Mouse (Mus musculus) spleen, postnatal 14 days (tissue): ENCODE results near the gene Appbp2.
A peak's percentile ranks its signal among the peaks of the same experiment; 100 is the strongest.
"Not testable (repeated sequence)": the region's sequence is repeated elsewhere in the genome, so short reads cannot be mapped to it uniquely, and the experiment has no call there.

Experiments used
- DNase-seq, 2 experiments: peaks; one replicate each; pipeline ENCODE4 v3.0.0; 2021 to 2022; ENCODE audit warnings: low spot score in 2 of 2

Gene Appbp2

DNA sequence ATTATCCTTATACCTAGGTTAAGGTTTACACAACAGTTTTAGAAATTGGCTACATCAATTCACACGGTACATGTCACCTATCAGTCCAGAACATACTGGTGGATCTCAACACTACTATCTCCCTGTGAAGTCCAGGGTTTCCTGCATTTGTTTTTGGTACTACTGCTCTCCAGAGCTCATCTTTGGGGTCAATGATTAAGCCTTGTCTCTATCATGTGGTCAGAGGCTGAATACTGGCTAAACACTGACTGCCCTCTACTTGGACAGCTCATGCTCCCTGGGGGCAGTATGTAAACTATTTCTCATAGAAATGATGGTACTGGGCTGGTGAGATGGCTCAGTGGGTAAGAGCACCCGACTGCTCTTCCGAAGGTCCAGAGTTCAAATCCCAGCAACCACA lies 11.7 kb downstream of the Appbp2 start:
- DNase-seq = no peak

DNA sequence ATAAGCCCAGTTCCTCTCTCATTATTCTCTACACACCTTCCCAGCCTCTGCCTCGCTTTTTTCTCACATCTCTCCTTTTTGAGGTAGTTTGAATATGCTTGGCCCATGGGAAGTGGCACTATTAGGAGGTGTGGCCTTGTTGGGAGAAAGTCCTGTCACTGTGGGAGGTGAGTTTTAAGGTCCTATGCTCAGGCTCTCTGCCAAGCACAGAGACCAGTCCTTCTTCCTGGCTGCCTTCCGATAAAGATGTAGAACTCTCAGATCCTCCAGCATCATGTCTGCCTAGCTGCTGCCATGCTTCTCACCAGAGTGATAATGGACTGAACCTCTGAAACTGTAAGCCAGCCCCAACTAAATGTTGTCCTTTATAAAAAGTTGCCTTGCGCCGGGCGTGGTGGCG lies 12.4 kb downstream of the Appbp2 start:
- no peak for DNase-seq

DNA sequence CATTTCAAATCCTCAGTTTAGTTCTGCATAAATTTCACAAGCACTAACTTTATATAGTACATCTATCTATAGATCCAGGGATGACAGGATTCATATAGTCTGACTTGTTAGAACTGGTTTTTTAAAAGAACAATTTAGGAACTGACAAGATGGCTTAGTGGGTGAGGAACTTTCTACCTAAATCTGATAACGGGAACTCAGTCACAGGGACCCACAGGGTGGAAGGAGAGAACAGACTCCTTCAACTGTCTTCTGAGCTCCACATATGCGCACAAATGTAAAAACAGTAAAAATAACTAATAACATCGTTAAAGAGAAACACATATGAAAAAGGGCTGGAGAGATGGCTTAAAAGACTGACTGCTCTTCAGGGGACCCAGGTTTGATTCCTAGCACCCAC lies 15.9 kb downstream of the Appbp2 start:
- DNase-seq = no peak

DNA sequence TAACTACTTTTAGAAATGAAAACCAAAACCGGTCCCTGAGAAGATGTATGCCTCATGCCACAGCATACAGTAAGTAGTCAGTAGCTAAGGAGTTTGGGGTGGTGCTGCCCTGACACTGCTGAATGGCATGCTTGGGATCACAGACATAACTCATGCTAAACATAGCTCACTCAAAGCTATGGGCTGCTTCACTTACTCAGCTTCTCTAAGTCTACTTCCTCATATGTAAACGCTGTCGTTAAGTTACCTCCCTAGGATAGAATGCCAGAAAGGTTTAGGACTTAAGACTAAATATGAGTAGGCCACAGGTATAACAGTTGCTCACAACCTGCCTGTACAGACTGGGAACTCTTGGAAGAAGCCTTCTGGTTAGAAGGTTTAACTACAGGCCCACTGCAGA lies 20.3 kb downstream of the Appbp2 start:
- no peak for DNase-seq

DNA sequence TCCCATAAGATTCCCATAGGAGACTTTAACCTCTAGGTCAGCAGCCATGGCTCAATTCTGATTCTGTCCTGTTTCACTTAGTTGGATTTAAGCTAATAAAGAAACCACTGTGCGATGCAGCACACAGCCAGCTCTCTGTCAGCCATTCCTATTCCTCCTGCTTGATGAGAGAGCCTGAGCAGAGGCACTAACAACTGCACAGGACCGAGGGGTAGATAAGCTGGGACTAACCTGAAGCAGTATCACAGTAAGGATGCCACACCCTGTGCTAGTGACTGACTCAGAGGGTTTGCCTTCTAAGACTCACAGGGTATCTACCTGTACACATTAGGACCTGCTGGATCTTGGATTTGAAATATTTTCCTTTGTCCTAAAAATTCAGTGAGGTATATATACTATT lies 21.7 kb downstream of the Appbp2 start:
- DNase-seq = no peak

DNA sequence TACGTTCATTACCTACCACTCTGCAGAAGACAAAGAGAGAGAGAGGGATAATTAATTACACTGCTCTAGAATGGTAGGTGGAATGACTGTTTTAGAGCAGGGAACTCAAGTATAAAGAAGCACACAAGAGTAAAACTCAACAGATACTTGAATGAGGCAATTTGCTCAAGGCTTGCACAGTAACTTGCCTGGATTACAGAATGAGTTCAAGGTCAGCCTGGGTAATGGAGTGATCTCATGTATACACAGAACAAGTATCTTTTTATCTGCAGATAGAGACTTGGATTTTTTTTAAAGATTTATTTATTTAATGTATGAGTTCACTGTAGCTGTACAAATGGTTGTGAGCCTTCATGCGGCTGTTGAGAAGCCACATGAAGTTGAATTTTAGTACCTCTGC lies 23.8 kb downstream of the Appbp2 start:
- no peak for DNase-seq

DNA sequence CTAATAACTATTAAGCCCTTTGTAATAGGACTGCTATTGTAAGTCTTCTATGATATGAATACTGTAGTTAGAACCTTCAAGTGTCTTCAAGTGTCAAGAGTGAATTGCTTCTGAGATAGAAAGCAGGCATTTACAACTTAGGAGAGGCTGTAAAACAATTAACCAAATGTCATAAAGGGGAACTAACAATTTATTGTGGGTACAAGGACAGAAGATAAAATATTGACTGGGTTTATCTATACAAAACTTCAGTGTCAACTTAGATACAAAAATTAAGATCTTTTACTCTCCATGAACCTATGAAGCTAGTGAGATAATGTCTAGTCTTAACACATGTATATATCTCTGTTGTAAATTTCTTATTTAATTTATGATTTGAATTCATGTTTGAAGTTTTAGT lies 28.7 kb downstream of the Appbp2 start:
- no peak for DNase-seq

DNA sequence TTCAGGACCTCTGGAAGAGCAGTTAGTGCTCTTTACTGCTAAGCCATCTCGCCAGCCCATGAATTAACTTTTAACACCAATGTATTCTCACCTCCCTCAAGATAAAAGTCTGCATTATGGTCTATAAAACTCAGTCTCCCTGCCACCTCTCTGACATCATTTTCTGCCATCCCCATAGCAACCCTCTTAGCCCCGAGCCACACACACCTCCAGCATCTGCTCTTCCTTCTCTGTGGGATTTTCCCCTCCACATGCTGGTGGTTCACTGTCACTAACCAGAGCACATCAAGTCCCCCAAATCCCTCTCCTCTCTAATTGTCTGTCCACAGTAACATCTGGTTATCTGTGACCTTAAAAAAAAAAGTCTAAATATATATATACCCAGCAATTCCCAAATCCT lies 36.0 kb downstream of the Appbp2 start:
- DNase-seq = no peak

DNA sequence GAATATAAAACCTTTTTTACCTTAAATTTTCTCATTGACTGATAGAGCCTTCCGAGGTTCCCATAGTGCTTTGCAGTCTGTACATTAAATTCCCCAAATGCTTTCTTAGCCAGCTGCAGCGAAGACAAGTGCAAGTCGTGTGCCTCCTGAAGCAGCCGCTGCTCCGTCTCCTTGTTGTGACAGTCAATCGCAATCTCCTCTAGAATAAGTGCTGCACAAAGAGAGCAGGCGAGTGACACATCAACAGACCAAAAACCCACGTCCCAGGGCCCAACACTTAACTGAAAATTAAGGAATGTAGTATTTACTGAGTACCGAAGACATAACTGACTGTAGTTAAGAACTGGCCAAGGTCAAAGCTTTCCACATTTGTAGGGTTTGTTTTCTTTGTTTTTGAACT lies 38.9 kb downstream of the Appbp2 start:
- no peak for DNase-seq

DNA sequence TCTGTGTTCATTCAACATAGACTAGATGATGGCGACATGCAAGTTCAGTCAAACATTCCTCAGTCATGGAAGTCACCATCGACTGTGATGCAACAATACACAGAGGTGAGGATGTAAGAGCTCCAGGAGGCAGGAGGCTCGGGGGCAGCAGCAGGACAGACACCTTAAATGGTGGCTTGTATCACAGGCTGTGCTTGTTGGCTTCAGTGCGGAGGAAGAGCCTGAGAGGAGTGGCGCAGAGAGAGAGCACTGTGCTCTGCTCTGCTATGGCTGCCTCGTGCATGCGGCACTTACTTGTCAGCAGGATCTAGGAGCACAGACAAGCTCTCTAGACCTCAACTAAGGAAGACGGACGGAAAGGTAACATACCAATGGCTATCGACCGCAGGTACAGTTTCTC lies 40.7 kb downstream of the Appbp2 start:
- no peak for DNase-seq

DNA sequence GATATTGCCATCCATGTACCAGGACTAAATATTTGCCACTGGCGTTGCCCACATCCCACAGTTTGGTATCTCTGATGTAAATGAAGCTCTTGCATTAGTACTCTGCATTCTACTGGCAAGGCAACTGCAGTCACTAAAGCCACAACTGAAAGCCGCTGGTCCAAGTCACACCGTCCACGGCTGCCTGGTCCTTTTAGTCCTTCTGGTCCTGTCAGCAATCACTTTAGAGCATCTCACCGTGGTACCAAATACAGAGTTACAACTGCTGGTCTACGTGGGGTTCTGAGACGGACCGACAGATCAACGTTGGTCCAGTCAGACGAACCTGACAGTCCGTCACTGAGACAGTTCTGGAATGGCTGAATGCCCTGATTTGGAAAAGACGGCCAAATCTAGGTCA lies 44.2 kb downstream of the Appbp2 start:
- DNase-seq = no peak

DNA sequence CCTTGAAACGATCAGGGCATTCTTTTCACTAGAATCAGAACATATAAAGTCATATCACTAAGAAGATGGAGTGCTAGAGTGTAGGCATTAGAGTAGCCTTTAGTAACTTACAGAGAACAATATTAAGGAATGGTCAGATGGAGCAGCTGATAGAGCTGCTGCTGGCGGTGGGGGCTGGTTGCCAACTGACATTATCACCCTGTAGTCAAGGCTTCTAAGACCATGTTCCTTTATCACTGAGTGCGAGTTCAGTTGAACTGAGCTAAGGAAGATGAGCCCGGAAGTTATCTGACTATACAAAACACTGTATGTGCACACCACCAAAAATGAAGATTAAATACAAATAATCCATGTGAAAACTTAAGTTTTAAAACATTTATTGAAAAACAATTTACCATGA lies 45.8 kb downstream of the Appbp2 start:
- DNase-seq = no peak

DNA sequence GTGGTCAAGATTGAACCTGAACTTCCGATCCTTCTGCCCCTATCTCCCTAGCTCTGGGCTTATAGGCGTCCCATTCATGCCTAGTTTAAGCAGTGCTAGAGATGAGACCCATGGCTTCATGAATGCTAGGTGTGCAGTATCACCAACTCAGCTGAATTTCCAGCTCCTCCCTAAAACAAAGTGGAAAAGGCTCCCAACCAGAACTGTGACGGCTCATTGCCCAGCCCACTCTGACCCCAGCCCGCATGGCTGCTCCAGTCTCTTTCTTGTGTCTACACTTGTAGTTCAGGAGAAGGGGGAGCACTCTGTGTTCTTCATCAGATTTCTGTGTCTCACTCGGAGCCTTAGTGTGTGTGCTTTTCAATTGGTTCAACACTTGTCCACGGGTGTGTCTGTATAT lies 50.1 kb downstream of the Appbp2 start:
- no peak for DNase-seq

DNA sequence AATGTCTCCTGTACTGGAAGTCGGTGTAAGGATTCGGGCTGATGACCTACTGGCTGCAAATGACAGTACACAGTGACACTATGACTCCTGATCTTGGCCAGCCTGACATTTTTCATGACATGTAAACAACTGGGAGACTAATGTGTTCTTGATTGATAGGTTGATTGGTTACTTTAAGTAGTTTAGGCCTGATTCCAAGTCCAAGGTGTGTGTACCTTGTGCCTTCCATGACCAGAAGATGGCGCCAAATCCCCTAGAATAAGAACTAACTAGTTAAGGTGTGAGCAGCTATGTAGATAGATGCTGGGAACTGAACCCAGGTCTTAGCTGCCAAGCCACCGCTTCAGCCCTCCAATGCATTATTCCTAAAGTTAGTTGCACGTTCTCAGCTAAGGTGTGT lies 50.8 kb downstream of the Appbp2 start:
- DNase-seq = peak; percentile 15 to 67

DNA sequence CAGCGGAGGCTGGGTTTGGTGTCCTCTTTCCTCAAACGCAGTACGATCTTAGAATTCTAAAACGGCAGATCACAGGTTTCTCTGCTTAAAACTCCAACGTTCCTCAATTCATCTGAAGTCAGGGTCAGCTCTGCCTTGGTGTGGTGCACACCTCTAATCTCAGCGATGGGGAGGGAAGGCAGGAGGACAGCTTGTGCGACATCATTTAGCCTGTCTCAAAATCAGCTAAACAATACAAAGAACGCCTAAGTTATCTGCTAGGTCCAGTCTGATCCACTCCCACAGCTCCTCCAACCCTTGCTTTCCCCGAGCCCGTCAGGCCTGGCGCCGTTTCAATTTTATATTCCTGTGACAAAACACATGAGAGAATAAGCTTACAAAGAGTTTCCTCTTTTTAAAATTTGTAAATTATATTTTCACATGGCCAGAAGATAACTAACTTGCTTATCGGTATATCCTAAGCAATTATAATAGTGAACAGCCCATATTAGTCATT lies 51.6 kb downstream of the Appbp2 start:
- no peak for DNase-seq

DNA sequence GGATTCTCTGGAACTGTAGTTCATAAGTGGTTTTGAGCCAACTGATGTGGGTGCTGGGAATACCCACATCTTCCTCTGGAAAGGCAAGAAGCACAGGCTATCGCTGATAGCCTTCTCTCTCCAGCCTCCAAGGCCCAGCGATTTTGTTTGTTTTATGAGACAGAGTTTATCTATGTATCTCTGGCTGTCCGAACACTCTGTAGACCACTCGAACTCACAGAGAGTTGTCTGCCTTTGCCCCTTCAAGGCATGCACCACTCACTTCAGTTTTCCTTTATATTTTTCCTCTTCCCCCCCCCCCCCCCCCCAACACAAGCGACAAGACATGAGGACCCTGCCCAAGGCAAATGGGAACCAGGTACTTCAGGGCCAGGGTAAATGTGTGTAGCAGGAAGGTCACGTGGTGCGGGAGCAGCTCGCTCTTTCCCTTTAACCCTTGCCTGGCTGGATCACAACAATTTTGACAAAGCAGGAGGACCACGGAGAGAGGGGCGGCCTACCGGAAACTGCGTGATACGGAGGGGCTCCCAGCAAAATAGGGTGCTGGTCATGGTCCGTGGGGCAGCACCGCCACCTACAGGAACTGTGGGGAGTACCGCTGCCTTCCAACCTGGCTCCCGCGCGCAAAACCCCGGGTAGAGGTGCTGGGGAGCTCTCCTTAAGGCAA lies 52.2 kb downstream of the Appbp2 start:
- peak; percentile 48 to 63 for DNase-seq

DNA sequence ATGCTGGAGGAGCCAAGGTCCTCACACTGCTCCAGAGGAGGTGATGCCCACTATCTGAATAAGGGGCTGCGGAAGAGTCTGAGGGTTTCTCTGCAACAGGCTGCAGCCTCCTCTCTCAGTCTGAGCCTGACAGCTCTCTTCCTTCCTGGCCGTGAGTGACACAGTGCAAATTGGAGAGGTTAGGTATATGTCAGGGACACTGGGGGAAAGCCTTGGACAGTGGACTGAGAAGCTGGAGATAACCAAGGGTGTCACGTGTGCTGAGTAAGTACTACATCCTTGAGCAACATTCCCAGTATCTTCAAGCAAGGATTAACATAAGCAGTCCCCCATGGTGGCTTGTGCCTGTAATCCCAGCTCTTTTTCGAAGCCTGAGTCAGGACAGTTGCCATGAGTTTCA lies 56.5 kb downstream of the Appbp2 start:
- DNase-seq = no peak

DNA sequence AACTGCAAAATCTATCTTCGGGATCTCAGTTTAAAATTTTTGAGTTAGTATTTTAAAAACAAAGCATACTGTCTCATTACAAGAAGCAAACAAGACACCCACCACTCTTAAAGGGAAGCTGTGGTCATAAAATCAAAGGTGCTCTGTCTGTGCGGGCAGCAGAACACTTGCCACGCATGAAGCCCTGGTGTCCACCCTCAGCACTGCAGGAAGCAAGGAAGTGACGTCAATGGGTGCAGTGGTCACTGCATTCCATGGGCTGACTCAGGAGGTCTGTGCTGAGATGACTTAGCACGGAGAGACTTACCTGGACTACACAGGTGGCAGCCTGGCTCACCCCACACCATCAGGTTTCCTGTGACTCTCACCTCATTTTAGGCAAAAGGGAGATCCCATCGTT lies 57.2 kb downstream of the Appbp2 start:
- DNase-seq = no peak

DNA sequence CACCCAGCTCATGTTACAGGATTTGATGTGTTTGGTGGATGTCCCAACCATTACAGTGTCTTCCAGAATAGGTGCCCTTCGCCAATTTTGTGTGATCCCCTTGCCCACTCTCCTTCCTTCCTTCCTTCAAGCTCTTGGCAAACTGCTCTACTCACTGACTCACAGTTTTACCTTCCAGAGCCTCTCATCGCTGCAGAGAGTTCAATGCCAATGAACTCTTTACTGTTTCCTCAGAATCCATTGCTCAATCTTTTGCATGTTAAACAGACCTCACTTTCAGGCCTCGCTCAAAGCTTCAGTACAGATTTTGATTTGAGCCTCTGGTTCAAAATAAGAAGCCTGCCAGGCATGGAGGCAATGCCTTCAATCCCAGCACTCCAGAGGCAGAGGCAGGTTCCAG lies 59.0 kb downstream of the Appbp2 start:
- no peak for DNase-seq

DNA sequence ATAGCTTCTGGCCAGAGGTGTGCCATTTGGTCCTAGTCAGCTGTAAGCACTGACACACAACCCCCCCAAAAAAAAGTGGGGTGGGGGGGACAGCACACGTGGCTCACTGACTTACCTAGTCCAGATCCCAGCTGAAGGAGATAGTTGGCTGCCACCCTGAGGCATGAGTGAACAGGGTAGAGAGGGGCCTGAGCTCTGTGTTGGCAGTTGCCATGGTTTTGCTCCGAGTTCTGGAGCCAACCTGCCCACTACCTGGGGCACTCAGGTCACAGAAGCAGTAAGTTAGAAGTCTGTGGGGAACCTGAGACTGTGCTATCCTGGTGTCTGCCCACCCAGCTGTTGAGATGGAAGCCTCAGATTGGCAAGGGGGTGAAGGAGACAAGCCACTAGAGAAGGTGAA lies 64.1 kb downstream of the Appbp2 start:
- no peak for DNase-seq

DNA sequence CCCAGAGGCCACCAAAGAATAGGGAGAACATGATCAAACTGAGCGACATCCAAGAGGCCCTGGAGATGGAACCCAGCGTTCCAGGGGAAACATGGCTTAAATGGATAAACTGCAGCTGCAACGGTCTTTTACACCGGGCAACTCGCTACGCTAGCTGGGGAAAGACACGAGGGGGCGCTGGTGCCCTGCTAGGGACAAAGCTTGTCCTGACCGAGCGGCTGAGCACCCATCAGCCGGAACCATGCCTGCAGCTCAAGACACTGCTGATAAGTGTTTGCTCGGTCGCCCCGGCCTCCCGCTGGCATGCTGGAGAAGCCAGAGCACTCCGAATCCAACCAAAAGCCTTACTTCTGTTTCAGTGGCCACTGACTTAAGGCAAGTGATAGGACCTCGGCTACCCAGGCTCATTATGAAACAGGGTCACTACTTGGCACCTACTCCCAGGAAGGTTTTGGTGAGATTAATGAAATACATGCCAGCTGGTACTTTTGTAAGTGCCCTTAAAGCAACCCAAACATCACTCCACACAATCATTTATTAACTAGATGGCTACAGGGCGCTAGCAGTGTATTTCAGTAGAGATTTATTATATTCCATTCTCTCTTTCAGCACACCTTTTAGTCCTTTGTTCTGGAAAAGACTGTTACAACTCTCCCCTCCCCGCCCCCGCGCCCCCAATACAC lies 64.7 kb downstream of the Appbp2 start, which contains the start of gene 1700125H20Rik:
TSS of gene 1700125H20Rik (plus strand) at position 347 of the 683 bp plus-strand sequence.
- peak; percentile 84 to 92 for DNase-seq

DNA sequence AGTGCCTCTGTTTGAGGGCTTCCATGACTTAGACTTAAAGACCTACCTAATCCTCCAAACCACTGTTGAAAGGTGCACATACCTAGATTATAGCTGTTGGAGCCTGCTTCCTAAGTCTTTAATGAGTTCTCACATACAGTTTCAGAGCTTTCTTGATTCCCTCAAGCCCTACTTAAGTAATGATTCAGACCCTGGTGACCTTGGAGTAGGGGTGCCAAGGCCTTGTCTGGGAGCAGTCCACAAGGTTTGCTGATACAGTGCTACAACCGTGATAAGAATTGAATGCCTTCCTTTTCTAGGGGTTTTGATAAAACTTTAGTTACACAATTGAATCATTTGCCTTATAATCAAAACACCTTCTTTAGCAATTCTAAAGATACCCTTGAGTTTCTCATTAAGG lies 67.4 kb downstream of the Appbp2 start:
- DNase-seq = no peak

DNA sequence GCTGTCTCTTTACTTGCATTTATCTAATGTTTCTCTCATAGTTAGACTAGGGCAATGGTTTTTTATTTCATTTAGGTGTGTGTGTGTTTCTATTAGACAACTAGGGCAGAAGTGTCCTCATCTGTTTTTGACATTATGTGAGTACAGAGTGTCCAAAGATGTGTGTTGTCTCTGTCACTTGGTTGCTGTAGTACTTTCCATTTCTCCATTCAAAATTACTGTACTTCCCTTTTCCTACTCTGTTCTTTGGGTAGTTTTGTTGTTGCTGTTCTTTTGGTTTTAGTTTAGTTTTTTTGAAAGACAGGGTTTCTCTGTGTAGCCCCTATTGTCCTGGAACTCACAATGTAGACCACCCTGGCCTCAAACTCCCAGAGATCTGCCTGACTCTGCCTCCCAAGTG lies 70.6 kb downstream of the Appbp2 start:
- no peak for DNase-seq

DNA sequence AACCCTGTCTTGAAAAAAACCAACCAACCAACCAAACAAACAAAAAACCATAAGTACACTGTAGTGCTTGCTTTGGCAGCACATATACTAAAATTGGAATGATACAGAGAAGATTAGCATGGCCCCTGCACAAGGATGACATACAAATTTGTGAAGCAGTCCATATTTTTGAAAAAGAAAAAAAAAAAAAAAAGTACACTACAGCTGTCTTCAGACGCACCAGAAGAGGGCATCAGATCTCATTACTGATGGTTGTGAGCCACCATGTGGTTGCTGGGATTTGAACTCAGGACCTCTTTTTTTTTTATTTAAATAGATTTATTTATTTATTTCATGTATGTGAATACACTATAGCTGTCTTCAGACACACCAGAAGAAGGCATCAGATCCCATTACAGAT lies 71.9 kb downstream of the Appbp2 start:
- not testable (repeated sequence) for DNase-seq
